Comparison of ENCODE assay signal across 9 mouse cellular contexts in the genomic region with DNA sequence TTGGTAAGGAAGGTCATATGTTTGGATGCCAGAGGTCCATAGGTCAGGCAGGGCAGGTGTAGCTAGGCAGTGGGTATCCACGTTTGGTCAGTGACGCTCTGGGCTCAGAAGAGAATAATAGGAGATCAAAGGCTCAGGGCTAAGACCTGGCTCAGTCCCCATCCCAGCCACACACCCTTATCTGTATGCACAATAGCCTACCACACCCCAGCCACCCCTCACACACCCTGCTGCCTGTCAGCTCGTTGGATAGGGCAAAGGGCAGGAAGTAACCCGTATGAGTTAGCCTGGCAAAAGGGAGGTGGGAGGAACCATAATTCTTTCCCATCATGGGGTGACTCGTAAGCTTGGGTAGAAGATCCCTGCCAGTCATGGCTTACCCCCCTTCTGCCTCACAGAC. TPM values are rescaled to one million over a fixed set of nuclear protein-coding genes. Genes with fewer than 3 reads are reported as not detected.
A peak's percentile ranks its signal among the peaks of the same experiment; 100 is the strongest.
DNase-seq lines count a peak whose midpoint lies in the region; ATAC-seq lines count a peak whose summit lies in the region.
"Had no signal": no experiment of that assay in that cellular context is flagged by ENCODE, and none has a peak within 500 bp of the region (broad histone marks: within the 10 kb centered on the region; RNA-seq: fewer than 3 reads in every experiment).

No protein-coding gene starts in this region.

- peaks cover 33% of the 10 kb centered on the region for H3K36me3 ChIP-seq in heart, embryonic 11.5 days (ENCODE audit: control insufficient read depth, insufficient read depth, low read length)
- H3K36me3 ChIP-seq in liver, embryonic 15.5 days (replicated peaks): peaks cover 62% of the 10 kb centered on the region

- WGBS in heart, embryonic 11.5 days (ENCODE audit: insufficient replicate concordance): 61% methylated on average over 5 of the region's 5 CpGs
- 10% methylated on average over 5 of the region's 5 CpGs for WGBS in liver, embryonic 15.5 days (ENCODE audit: insufficient replicate concordance)

- peak; percentile 91 for ATAC-seq in heart, embryonic 11.5 days (replicated peaks; ENCODE audit: insufficient number of reproducible peaks, low FRiP score, low TSS enrichment)
- ATAC-seq in common myeloid progenitor, adult 5-6 weeks (replicated peaks; ENCODE audit: low read depth, poor library complexity, severe bottlenecking): peak; percentile 62
- peak; percentile 93 for ATAC-seq in liver, embryonic 15.5 days (ENCODE audit: insufficient read depth)

- peaks cover 60% of the 10 kb centered on the region for H3K4me1 ChIP-seq in heart, embryonic 11.5 days (ENCODE audit: control insufficient read depth, insufficient read depth, low read length)
- peaks cover 100% of the 10 kb centered on the region for H3K4me1 ChIP-seq in liver, embryonic 15.5 days (replicated peaks)

- peak overlapping the region; percentile 46 for H3K4me2 ChIP-seq in heart, embryonic 11.5 days
- peak overlapping the region; percentile 97 for H3K4me2 ChIP-seq in liver, embryonic 15.5 days

- peak overlapping the region; percentile 30 for H3K4me3 ChIP-seq in heart, embryonic 11.5 days (ENCODE audit: low read depth, low read length)
- H3K4me3 ChIP-seq in liver, embryonic 15.5 days (replicated peaks): peak overlapping the region; percentile 56

- DNase-seq in heart, postnatal 14 days: no peak
- DNase-seq in 3T3-L1 (ENCODE audit: low read depth, low spot score): peak; percentile 26
- no peak for DNase-seq in ovary, adult 18-20 months (ENCODE audit: low spot score)
- no peak for DNase-seq in frontal cortex, postnatal 36 days (ENCODE audit: low spot score in 2 of 2)
- no peak for DNase-seq in left cerebral cortex, postnatal 10 days (ENCODE audit: extremely low spot score in 1 of 2, low spot score in 2 of 2)

- peak overlapping the region; percentile 71 for H3K27ac ChIP-seq in heart, embryonic 11.5 days (ENCODE audit: low read depth, low read length)
- H3K27ac ChIP-seq in liver, embryonic 15.5 days (replicated peaks): peak overlapping the region; percentile 90
- H3K27ac ChIP-seq: kidney, postnatal 0 days had no signal

- intact Hi-C loops in heart, postnatal 14 days (cut with DNase I): no loop called here
- intact Hi-C loops in left cerebral cortex, postnatal 10 days (cut with DNase I): no loop called here

- no peaks in the 10 kb centered on the region for H3K27me3 ChIP-seq in heart, embryonic 11.5 days (ENCODE audit: control insufficient read depth, insufficient read depth, low read length)
- no peaks in the 10 kb centered on the region for H3K27me3 ChIP-seq in liver, embryonic 15.5 days

- no peaks in the 10 kb centered on the region for H3K9me3 ChIP-seq in heart, embryonic 11.5 days (replicated peaks; ENCODE audit: control insufficient read depth, low read length)
- H3K9me3 ChIP-seq in liver, embryonic 15.5 days (replicated peaks): no peaks in the 10 kb centered on the region

- peak overlapping the region; percentile 56 for H3K9ac ChIP-seq in heart, embryonic 11.5 days (ENCODE audit: low read depth, low read length)
- H3K9ac ChIP-seq in liver, embryonic 15.5 days: peak overlapping the region; percentile 61

RNA-seq across cellular contexts. Expression of gene Ppp1r9b, which starts 6.8 kb away (rescaled TPM):
- polyA plus RNA-seq in heart, embryonic 11.5 days (2014; fragmentation: Nextera tagmentation; extraction: Ambion mirVana): 11.4 and 16.3 TPM in 2 replicates
- total RNA-seq in heart, postnatal 14 days (2021): 10 to 100 TPM; 50.5 to 52.1 TPM
- 145 and 164 TPM in 2 replicates for total RNA-seq in common myeloid progenitor, adult 5-6 weeks (2017)
- polyA plus RNA-seq in liver, embryonic 15.5 days (2015; fragmentation: Nextera tagmentation; extraction: Ambion mirVana): 8.2 and 8.8 TPM in 2 replicates
- 100 to 1,000 TPM; 388 to 414 TPM for total RNA-seq in left cerebral cortex, postnatal 10 days (2021)

RNA-seq across cellular contexts. Expression of gene Samd14, which starts 12.1 kb away (rescaled TPM):
- polyA plus RNA-seq in heart, embryonic 11.5 days (2014; fragmentation: Nextera tagmentation; extraction: Ambion mirVana): 16.0 and 16.3 TPM in 2 replicates
- 1 to 10 TPM; 2.2 TPM for total RNA-seq in heart, postnatal 14 days (2021)
- 15.5 and 16.6 TPM in 2 replicates for total RNA-seq in common myeloid progenitor, adult 5-6 weeks (2017)
- 33.9 and 39.2 TPM in 2 replicates for polyA plus RNA-seq in liver, embryonic 15.5 days (2015; fragmentation: Nextera tagmentation; extraction: Ambion mirVana)
- 10 to 100 TPM; 98.6 to 99.6 TPM for total RNA-seq in left cerebral cortex, postnatal 10 days (2021)

RNA-seq across cellular contexts. Expression of gene Sgca, which starts 21.5 kb away (rescaled TPM):
- polyA plus RNA-seq in heart, embryonic 11.5 days (2014; fragmentation: Nextera tagmentation; extraction: Ambion mirVana): 24.7 and 25.3 TPM in 2 replicates
- 100 to 1,000 TPM; 135 to 139 TPM for total RNA-seq in heart, postnatal 14 days (2021)
- not detected in 2 replicates for total RNA-seq in common myeloid progenitor, adult 5-6 weeks (2017)
- 0.35 and 1.1 TPM in 2 replicates for polyA plus RNA-seq in liver, embryonic 15.5 days (2015; fragmentation: Nextera tagmentation; extraction: Ambion mirVana)
- total RNA-seq in left cerebral cortex, postnatal 10 days (2021): under 1 TPM in 1 of 2 experiments, not detected in 1; 0.41 TPM

RNA-seq across cellular contexts. Expression of gene Hils1, which starts 30.2 kb away (rescaled TPM):
- 0.24 TPM in 1 of 2 replicates, not detected in the other for polyA plus RNA-seq in heart, embryonic 11.5 days (2014; fragmentation: Nextera tagmentation; extraction: Ambion mirVana)
- total RNA-seq in heart, postnatal 14 days (2021): not detected
- not detected in 2 replicates for total RNA-seq in common myeloid progenitor, adult 5-6 weeks (2017)
- not detected in 2 replicates for polyA plus RNA-seq in liver, embryonic 15.5 days (2015; fragmentation: Nextera tagmentation; extraction: Ambion mirVana)
- not detected for total RNA-seq in left cerebral cortex, postnatal 10 days (2021)
- polyA plus RNA-seq: kidney, postnatal 0 days had no signal

RNA-seq across cellular contexts. Expression of gene Pdk2, which starts 43.6 kb away (rescaled TPM):
- 45.6 and 53.0 TPM in 2 replicates for polyA plus RNA-seq in heart, embryonic 11.5 days (2014; fragmentation: Nextera tagmentation; extraction: Ambion mirVana)
- total RNA-seq in heart, postnatal 14 days (2021): 100 to 1,000 TPM; 297 to 326 TPM
- 1.7 and 3.7 TPM in 2 replicates for total RNA-seq in common myeloid progenitor, adult 5-6 weeks (2017)
- 10.2 and 10.8 TPM in 2 replicates for polyA plus RNA-seq in liver, embryonic 15.5 days (2015; fragmentation: Nextera tagmentation; extraction: Ambion mirVana)
- 10 to 100 TPM; 43.8 to 50.6 TPM for total RNA-seq in left cerebral cortex, postnatal 10 days (2021)

Comparison
In these comparisons a context has a peak if more than half of its experiments do, and no peak if none do; other contexts are left out.
1. RNA of gene Sgca, which starts 21.5 kb away (total RNA-seq): 135 to 139 TPM in heart, postnatal 14 days; 0.41 TPM in left cerebral cortex, postnatal 10 days and not detected in common myeloid progenitor, adult 5-6 weeks; every median in the first group is over 10 times any median in the second.
2. Peak in every context shown above with its lines, with median percentiles within 50 percentile points of each other: ATAC-seq.